Mouse (Mus musculus): ENCODE results near the gene Ugt1a5. TPM values are rescaled to one million over a fixed set of nuclear protein-coding genes. Genes with fewer than 3 reads are reported as not detected.

Ugt1a5 gene
- polyA plus RNA-seq (2012; rRNA removed), result 0.04 TPM in 1 of 2 replicates, not detected in the other

DNA sequence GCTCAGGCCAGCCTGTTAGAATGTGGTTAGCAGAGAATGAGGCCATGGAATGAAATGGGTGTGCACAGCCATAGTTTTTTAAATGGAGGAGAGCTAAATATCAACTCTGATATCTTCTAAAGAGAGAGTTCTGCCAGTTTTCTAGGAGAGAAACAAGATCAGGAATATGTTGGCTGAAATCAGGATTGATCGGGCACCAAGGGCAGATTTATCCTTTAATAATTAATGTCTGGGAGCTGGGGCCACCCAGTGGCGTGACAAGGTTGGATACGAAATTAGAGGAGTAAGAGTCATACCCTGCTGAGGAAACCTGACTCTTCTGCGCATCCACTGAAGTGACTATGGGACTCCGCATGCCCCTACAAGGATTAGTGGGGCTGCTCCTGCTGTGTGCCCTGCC lies at the start of gene Ugt1a5:
Gene Ugt1a5, plus strand, starts transcription at position 302 of the 400 bp plus-strand sequence.

DNA sequence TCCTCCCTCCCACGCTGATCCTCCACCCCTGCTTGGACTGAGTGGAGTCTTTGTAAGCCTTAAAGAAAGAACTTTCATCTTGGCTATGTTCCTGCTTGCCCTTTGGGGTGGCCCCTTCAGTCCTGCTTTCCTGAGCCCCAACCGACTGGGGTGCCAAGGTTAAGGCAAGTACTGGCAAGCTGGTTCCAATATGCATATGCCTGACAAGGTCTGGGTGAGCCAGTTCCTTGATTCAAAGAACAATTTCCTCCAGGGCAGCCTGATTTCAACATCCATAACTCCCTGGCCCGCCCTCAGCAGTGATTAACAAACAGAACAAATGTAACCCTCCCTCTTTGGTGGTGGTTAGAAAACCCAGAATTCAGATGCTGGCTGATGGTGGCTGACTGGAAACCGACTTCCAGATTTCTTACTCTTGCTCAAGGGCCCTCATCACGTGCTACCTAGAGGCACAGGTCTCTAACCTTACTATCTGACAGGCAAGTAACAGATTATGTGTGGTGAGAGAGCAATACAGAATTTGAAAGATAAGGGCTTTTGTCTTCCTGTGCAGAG lies 31.3 kb upstream of the Ugt1a5 start, which contains the start of gene Ugt1a6a:
Gene Ugt1a6a, plus strand, starts transcription at position 353 of the 555 bp plus-strand sequence.

DNA sequence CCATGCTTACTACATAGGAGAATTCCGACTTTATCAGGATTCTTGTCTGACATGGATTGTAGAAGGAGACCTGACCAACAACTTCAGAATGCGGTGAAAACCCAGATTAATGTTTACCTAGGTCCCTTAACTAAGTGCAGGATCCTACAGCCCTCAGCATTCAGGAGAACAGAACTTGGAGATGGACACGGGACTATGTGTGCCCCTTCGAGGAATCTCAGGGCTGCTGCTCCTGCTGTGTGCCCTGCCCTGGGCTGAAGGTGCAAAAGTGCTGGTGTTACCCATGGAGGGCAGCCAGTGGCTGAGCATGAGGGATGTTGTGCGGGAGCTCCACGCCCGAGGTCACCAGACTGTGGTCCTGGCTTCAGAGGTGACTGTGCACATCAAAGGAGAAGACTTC lies 34.6 kb downstream of the Ugt1a5 start, which contains the start of gene Ugt1a2:
Gene Ugt1a2, plus strand, starts transcription at position 146 of the 400 bp plus-strand sequence.

DNA sequence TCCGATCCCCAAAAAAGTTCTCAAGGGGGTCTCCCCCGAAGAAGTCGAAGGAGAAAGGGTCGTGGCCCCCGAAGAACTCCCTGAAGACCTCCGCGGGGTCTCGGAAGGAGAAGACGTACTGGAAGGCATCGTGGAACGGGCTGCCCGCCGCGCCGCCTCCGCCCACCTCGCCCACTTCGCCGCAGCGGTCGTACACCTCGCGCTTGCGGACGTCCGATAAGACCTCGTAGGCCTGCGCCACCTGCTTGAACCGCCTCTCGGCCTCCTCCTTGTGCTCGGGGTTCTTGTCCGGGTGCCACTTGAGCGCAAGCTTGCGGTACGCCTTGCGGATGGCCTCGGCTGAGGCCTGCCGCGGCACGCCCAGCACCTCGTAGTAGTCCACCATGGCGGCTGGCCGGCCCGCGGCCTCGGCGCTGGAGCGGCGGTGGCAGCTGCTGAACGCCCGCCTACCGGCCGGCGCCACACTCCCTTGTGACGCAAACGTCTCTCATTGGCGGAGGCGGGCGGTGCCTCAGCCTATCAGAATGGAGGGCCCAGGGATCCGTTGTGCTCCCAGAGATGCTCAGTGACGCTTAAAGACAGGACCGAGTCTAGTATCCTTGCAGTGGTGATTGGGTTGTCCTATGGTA lies 39.6 kb downstream of the Ugt1a5 start, which contains the start of gene Dnajb3:
Gene Dnajb3, minus strand, starts transcription at position 489 of the 629 bp plus-strand sequence.

DNA sequence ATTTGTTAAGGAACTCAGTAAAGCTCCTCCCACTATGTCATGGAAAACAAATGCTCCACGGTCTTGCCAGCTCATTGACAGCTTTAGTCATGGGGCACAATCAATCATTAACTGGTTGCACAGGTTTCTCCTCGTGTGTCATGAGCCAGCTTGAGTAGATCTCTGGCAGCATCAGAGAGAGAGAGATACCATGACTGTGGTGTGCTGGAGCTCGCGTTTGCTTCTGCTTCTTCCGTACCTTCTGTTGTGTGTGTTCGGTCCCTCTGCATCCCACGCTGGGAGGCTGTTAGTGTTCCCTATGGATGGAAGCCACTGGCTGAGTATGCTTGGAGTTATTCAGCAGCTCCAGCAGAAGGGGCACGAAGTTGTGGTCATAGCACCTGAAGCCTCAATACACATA lies 46.0 kb downstream of the Ugt1a5 start, which contains the start of gene Ugt1a1:
Gene Ugt1a1, plus strand, starts transcription at position 148 of the 400 bp plus-strand sequence.

DNA sequence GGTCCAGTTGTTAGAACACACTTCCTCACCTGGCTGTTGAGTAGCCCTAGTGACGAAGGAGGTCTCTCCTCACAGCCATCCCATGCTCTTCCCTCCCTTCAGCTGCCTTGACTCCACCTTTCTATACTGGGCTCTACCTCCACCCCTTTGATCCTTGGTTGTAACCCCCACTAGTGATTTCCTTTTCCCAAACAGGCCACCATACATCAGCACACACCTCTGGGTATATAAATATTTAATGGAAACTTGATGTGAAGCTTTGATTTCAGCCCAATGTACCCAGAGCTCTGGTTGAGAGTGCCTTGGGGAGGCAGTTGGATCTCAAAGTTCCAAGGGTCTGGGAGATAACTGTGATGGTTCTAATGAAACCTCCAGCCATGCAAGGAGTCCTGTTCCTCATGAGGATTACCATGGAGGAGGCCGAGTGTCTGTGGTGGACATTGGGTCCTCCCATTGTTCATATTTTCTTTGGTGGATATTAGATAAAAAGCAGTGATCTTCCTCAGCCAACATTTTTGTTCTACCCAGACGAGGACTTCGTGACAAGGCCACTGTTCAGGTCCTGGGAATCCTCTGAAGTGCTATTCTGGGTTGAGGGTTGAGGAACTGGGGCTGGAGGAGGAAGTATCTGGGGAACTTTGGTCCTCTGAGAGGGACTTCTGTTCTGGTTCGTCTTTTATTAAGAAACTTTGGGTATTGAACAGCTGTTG lies 61.0 kb downstream of the Ugt1a5 start, which contains the start of gene Mroh2a:
Gene Mroh2a, plus strand, starts transcription at position 317 of the 710 bp plus-strand sequence.

Other genes with a start within 250 kb of the Ugt1a5 start
- 19.9 and 29.0 TPM in 2 replicates for gene Usp40, start 157.5 kb upstream of the Ugt1a5 start, polyA plus RNA-seq (2012; rRNA removed)
- gene Ugt1a10, start 110.6 kb upstream of the Ugt1a5 start, polyA plus RNA-seq (2012; rRNA removed), result not detected in 2 replicates
- gene Ugt1a9, start 95.2 kb upstream of the Ugt1a5 start, polyA plus RNA-seq (2012; rRNA removed), result not detected in 2 replicates
- not detected in 2 replicates for gene Ugt1a8, start 78.2 kb upstream of the Ugt1a5 start, polyA plus RNA-seq (2012; rRNA removed)
- gene Ugt1a7c, start 71.0 kb upstream of the Ugt1a5 start, polyA plus RNA-seq (2012; rRNA removed), result 0.53 and 0.65 TPM in 2 replicates
- gene Ugt1a6b, start 62.8 kb upstream of the Ugt1a5 start, polyA plus RNA-seq (2012; rRNA removed), result 0.07 TPM in 1 of 2 replicates, not detected in the other
- 0.29 and 0.59 TPM in 2 replicates for gene Ugt1a6a, start 31.2 kb upstream of the Ugt1a5 start, polyA plus RNA-seq (2012; rRNA removed)
- gene Ugt1a2, start 34.6 kb downstream of the Ugt1a5 start, polyA plus RNA-seq (2012; rRNA removed), result 0.06 TPM in 1 of 2 replicates, not detected in the other
- gene Dnajb3, start 39.8 kb downstream of the Ugt1a5 start, polyA plus RNA-seq (2012; rRNA removed), result 8.1 and 9.4 TPM in 2 replicates
- 0.12 TPM in 1 of 2 replicates, not detected in the other for gene Ugt1a1, start 45.9 kb downstream of the Ugt1a5 start, polyA plus RNA-seq (2012; rRNA removed)
- 0.10 TPM in 1 of 2 replicates, not detected in the other for gene Mroh2a, start 61.0 kb downstream of the Ugt1a5 start, polyA plus RNA-seq (2012; rRNA removed)
- 257 and 303 TPM in 2 replicates for gene Hjurp, start 111.6 kb downstream of the Ugt1a5 start, polyA plus RNA-seq (2012; rRNA removed)
- 0.02 TPM in 2 replicates for gene Trpm8, start 111.6 kb downstream of the Ugt1a5 start, polyA plus RNA-seq (2012; rRNA removed)
- gene Spp2, start 240.9 kb downstream of the Ugt1a5 start, polyA plus RNA-seq (2012; rRNA removed), result 2.7 and 7.3 TPM in 2 replicates

Measured in central nervous system, embryonic 11.5 days (tissue).